Mouse (Mus musculus): ENCODE results near the gene Gm47985.
"Not testable (repeated sequence)": the region's sequence is repeated elsewhere in the genome, so short reads cannot be mapped to it uniquely, and the experiment has no call there.

- not testable (repeated sequence) for TF ChIP-seq CTCF (IDR thresholded peaks at IDR 0.05; ENCODE audit: extremely low read depth, insufficient read length, insufficient replicate concordance, low read depth, low read length); POLR2A (IDR thresholded peaks at IDR 0.05; ENCODE audit: low read depth, low read length)
These were observed 4.6 kb downstream of the Gm47985 start for GRCm38 (mm10) chr1:151186879-151187424.

All from small intestine, adult 2 months (tissue).